Mouse (Mus musculus) gastrocnemius, postnatal 14 days (tissue): ENCODE data around the gene Prkd2. TPM values are rescaled to one million over a fixed set of nuclear protein-coding genes. Genes with fewer than 3 reads are reported as not detected.

Experiments used
- DNase-seq: peaks from one replicate; pipeline ENCODE4 v3.0.0; 2021; ENCODE audit warnings: mixed read lengths
- intact Hi-C: fragments of 180-260 bp; cut with DNase I; formaldehyde crosslinking; loops from one replicate; pipeline ENCODE4 v1.15.1; 2025; ENCODE audit warnings: low total_unique reads
- total RNA-seq, 2 experiments: library from RNA; stranded (reverse); gene quantifications; 2 replicates each; pipeline ENCODE4 v1.2.3; 2021

The Prkd2 gene
- total RNA-seq, 2 experiments from 2014 or later, result 8.5 to 11.8 TPM

- intact Hi-C loops, result no loop called here
- no peak for DNase-seq
These were observed 69.2 kb downstream of the Prkd2 start for GRCm38 (mm10) chr7:16911904-16912303.

GRCm38 (mm10) chr7:16912360-16912759 lies 69.7 kb downstream of the Prkd2 start:
- DNase-seq, result peak; percentile 60
- intact Hi-C loops, result no loop called here

- DNase-seq, result peak; percentile 68
- intact Hi-C loops, result loop anchor here (2.0 kb wide), 1 partner anchor 19 kb away; no protein-coding TSS in a partner anchor
These were observed 71.2 kb downstream of the Prkd2 start for GRCm38 (mm10) chr7:16913806-16914452.

GRCm38 (mm10) chr7:16914453-16915343 lies 72.0 kb downstream of the Prkd2 start:
- no peak for DNase-seq
- intact Hi-C loops, result loop anchor here (2.0 kb wide), 1 partner anchor 20 kb away; no protein-coding TSS in a partner anchor

GRCm38 (mm10) chr7:16915461-16916340 lies 73.0 kb downstream of the Prkd2 start:
- intact Hi-C loops, result loop anchor here (2.0 kb wide), 1 partner anchor 21 kb away; no protein-coding TSS in a partner anchor
- no peak for DNase-seq

- no peak for DNase-seq
- intact Hi-C loops, result no loop called here
These were observed 73.9 kb downstream of the Prkd2 start for GRCm38 (mm10) chr7:16916342-16917265.

GRCm38 (mm10) chr7:16917447-16917846 lies 74.7 kb downstream of the Prkd2 start:
- no peak for DNase-seq

GRCm38 (mm10) chr7:16918014-16918413 lies 75.3 kb downstream of the Prkd2 start:
- intact Hi-C loops, result no loop called here
- no peak for DNase-seq

More at GRCm38 (mm10) chr7:16917447-16917846, 74.7 kb downstream of the Prkd2 start:
- intact Hi-C loops, result no loop called here

- intact Hi-C loops, result no loop called here
- no peak for DNase-seq
These were observed 76.0 kb downstream of the Prkd2 start for GRCm38 (mm10) chr7:16918670-16919069.

- no peak for DNase-seq
- intact Hi-C loops, result no loop called here
These were observed 76.9 kb downstream of the Prkd2 start for GRCm38 (mm10) chr7:16919395-16920149.

Other genes starting within 250 kb of the Prkd2 start
- gene Arhgap35, start 227.9 kb upstream of the Prkd2 start, total RNA-seq, result 10 to 100 TPM; 18.8 to 23.1 TPM
- gene Ceacam15, start 167.2 kb upstream of the Prkd2 start, total RNA-seq, result not detected
- gene Ceacam9, start 121.0 kb upstream of the Prkd2 start, total RNA-seq, result not detected
- 10 to 100 TPM; 62.5 to 62.9 TPM for gene Ap2s1, start 104.5 kb upstream of the Prkd2 start, total RNA-seq
- 10 to 100 TPM; 25.4 to 27.0 TPM for gene Slc1a5, start 61.6 kb upstream of the Prkd2 start, total RNA-seq
- gene Strn4, start 27.0 kb upstream of the Prkd2 start, total RNA-seq, result 10 to 100 TPM; 22.6 to 29.3 TPM
- 10 to 100 TPM; 24.2 to 25.8 TPM for gene Fkrp, start 26.2 kb upstream of the Prkd2 start, total RNA-seq
- 1 to 10 TPM; 3.9 to 7.1 TPM for gene Dact3, start 32.4 kb downstream of the Prkd2 start, total RNA-seq
- under 1 TPM; 0.47 to 0.66 TPM for gene Gng8, start 48.9 kb downstream of the Prkd2 start, total RNA-seq
- gene Ptgir, start 63.6 kb downstream of the Prkd2 start, total RNA-seq, result 1 to 10 TPM; 1.6 to 2.6 TPM
- gene Calm3, start 81.2 kb downstream of the Prkd2 start, total RNA-seq, result 100 to 1,000 TPM; 247 to 276 TPM
- 10 to 100 TPM in 1 of 2 experiments, 1 to 10 TPM in 1; 9.2 to 11.8 TPM for gene Pnmal2, start 101.8 kb downstream of the Prkd2 start, total RNA-seq
- not detected for gene Pnmal1, start 116.8 kb downstream of the Prkd2 start, total RNA-seq
- under 1 TPM in 1 of 2 experiments, not detected in 1; 0.04 TPM for gene Gm42372, start 140.2 kb downstream of the Prkd2 start, total RNA-seq
- gene Ccdc8, start 149.8 kb downstream of the Prkd2 start, total RNA-seq, result 1 to 10 TPM; 5.8 to 6.5 TPM
- 10 to 100 TPM; 56.3 to 67.8 TPM for gene Ppp5c, start 185.0 kb downstream of the Prkd2 start, total RNA-seq
- gene Hif3a, start 219.5 kb downstream of the Prkd2 start, total RNA-seq, result 1 to 10 TPM; 1.6 to 6.0 TPM
- gene Psg16, start 231.1 kb downstream of the Prkd2 start, total RNA-seq, result under 1 TPM; 0.04 to 0.09 TPM